In genomic region chr9:63333074-63333473, GRCm38 (mm10) we compare ENCODE assay signal across 12 mouse cellular contexts. TPM values are rescaled to one million over a fixed set of nuclear protein-coding genes. Genes with fewer than 3 reads are reported as not detected.
DNase-seq lines count a peak whose midpoint lies in the region; ATAC-seq and TF ChIP-seq lines count a peak whose summit lies in the region.
"Had no signal": no experiment of that assay in that cellular context is flagged by ENCODE, and none has a peak within 500 bp of the region (broad histone marks: within the 10 kb centered on the region; RNA-seq: fewer than 3 reads in every experiment).

No protein-coding gene starts in this region.

- H3K27me3 ChIP-seq in lung, postnatal 0 days (replicated peaks; ENCODE audit: insufficient read depth, low read length) = no peaks in the 10 kb centered on the region
- no peaks in the 10 kb centered on the region for H3K27me3 ChIP-seq in stomach, postnatal 0 days (ENCODE audit: control insufficient read depth, insufficient read depth, low read length)
- H3K27me3 ChIP-seq: embryonic facial prominence, embryonic 13.5 days; neural tube, embryonic 13.5 days had no signal

- DNase-seq in gastrocnemius, adult 2 months = no peak
- DNase-seq in gastrocnemius, adult 8-10 months (ENCODE audit: low spot score in 2 of 2) = no peak
- no peak for DNase-seq in lung, postnatal 0 days (ENCODE audit: low spot score)
- DNase-seq in lung, postnatal 10 days = no peak
- peak; percentile 7 for DNase-seq in NIH3T3 (ENCODE audit: low read depth)
- DNase-seq in stomach, postnatal 0 days (ENCODE audit: low spot score) = no peak
- DNase-seq in right cerebral cortex, postnatal 36 days (ENCODE audit: low spot score in 2 of 2) = no peak
- no peak for DNase-seq in layer of hippocampus, adult 11-12 months (ENCODE audit: low spot score)
- DNase-seq: gastrocnemius, postnatal 10 days had no signal

- H3K9me3 ChIP-seq in lung, postnatal 0 days (ENCODE audit: low read length) = no peaks in the 10 kb centered on the region
- H3K9me3 ChIP-seq in stomach, postnatal 0 days (ENCODE audit: control insufficient read depth, low read length) = 0 out of 2 replicates have a peak, but pooled peaks cover 3% of the 10 kb centered on the region
- H3K9me3 ChIP-seq: embryonic facial prominence, embryonic 13.5 days; hindbrain, embryonic 10.5 days; neural tube, embryonic 13.5 days had no signal

- peak; percentile 40 for TF ChIP-seq CTCF in gastrocnemius, adult 2 months (IDR thresholded peaks at IDR 0.05)
- peak; percentile 60 for TF ChIP-seq CTCF in lung, postnatal 0 days (IDR thresholded peaks at IDR 0.05)
- peak; percentile 68 for TF ChIP-seq CTCF in stomach, postnatal 0 days (IDR thresholded peaks at IDR 0.05; ENCODE audit: low read depth)

- WGBS in lung, postnatal 0 days = 96% methylated on average over 2 of the region's 2 CpGs
- 94% methylated on average over 2 of the region's 2 CpGs for WGBS in stomach, postnatal 0 days

- no peak for ATAC-seq in lung, postnatal 0 days
- ATAC-seq in stomach, postnatal 0 days (ENCODE audit: low FRiP score, low TSS enrichment) = no peak

- TF ChIP-seq EP300 in lung, postnatal 0 days (IDR thresholded peaks at IDR 0.05) = no peak
- TF ChIP-seq EP300 in stomach, postnatal 0 days (optimal IDR thresholded peaks at IDR 0.05) = no peak

- H3K27ac ChIP-seq in gastrocnemius, adult 2 months = no peak overlapping the region
- no peak overlapping the region for H3K27ac ChIP-seq in lung, postnatal 0 days (ENCODE audit: low read length)
- no peak overlapping the region for H3K27ac ChIP-seq in stomach, postnatal 0 days (replicated peaks)
- H3K27ac ChIP-seq: embryonic facial prominence, embryonic 13.5 days; hindbrain, embryonic 10.5 days; neural tube, embryonic 13.5 days had no signal

- H3K36me3 ChIP-seq in lung, postnatal 0 days (ENCODE audit: insufficient read depth, low read length) = no peaks in the 10 kb centered on the region; the same call in none of the 2 replicates
- H3K36me3 ChIP-seq in stomach, postnatal 0 days (ENCODE audit: control insufficient read depth, insufficient read depth, low read length) = peaks cover 15% of the 10 kb centered on the region

- no peak overlapping the region for H3K9ac ChIP-seq in lung, postnatal 0 days (replicated peaks; ENCODE audit: low read depth)
- H3K9ac ChIP-seq in stomach, postnatal 0 days (ENCODE audit: low read length) = no peak overlapping the region
- H3K9ac ChIP-seq: embryonic facial prominence, embryonic 13.5 days; neural tube, embryonic 13.5 days had no signal

- no peak overlapping the region for H3K4me3 ChIP-seq in gastrocnemius, adult 2 months
- H3K4me3 ChIP-seq in lung, postnatal 0 days (ENCODE audit: low read depth, low read length) = no peak overlapping the region
- H3K4me3 ChIP-seq in stomach, postnatal 0 days (ENCODE audit: low read depth, low read length) = no peak overlapping the region
- H3K4me3 ChIP-seq: embryonic facial prominence, embryonic 13.5 days; hindbrain, embryonic 10.5 days; neural tube, embryonic 13.5 days had no signal

- H3K4me1 ChIP-seq in lung, postnatal 0 days (ENCODE audit: insufficient read depth, low read depth, low read length) = no peaks in the 10 kb centered on the region
- no peaks in the 10 kb centered on the region for H3K4me1 ChIP-seq in stomach, postnatal 0 days (replicated peaks; ENCODE audit: control insufficient read depth, insufficient read depth)

- intact Hi-C loops in gastrocnemius, adult 2 months (cut with DNase I) = no loop called here

- no peak overlapping the region for H3K4me2 ChIP-seq in lung, postnatal 0 days (replicated peaks; ENCODE audit: low read depth, low read length)
- no peak overlapping the region for H3K4me2 ChIP-seq in stomach, postnatal 0 days (replicated peaks; ENCODE audit: low read depth)
- H3K4me2 ChIP-seq: embryonic facial prominence, embryonic 13.5 days; neural tube, embryonic 13.5 days had no signal

RNA-seq across cellular contexts. Expression of gene Map2k5, which starts 44.6 kb away (rescaled TPM):
- total RNA-seq in gastrocnemius, adult 2 months (2021) = 10 to 100 TPM; 14.3 to 16.4 TPM
- total RNA-seq in gastrocnemius, adult 8-10 months (2022) = 10 to 100 TPM; 13.9 to 16.2 (median 14.8) TPM
- 21.5 and 23.1 TPM in 2 replicates for polyA plus RNA-seq in lung, postnatal 0 days (2015; fragmentation: Nextera tagmentation; extraction: Ambion mirVana)
- polyA plus RNA-seq in stomach, postnatal 0 days (2015; fragmentation: Nextera tagmentation; extraction: Ambion mirVana) = 14.9 and 15.1 TPM in 2 replicates
